Mouse (Mus musculus): Measurements from ENCODE around the gene Tmem201. TPM values are rescaled to one million over a fixed set of nuclear protein-coding genes. Genes with fewer than 3 reads are reported as not detected.

Gene Tmem201
- polyA plus RNA-seq, 2 experiments: 3.5 to 7.2 TPM

DNA sequence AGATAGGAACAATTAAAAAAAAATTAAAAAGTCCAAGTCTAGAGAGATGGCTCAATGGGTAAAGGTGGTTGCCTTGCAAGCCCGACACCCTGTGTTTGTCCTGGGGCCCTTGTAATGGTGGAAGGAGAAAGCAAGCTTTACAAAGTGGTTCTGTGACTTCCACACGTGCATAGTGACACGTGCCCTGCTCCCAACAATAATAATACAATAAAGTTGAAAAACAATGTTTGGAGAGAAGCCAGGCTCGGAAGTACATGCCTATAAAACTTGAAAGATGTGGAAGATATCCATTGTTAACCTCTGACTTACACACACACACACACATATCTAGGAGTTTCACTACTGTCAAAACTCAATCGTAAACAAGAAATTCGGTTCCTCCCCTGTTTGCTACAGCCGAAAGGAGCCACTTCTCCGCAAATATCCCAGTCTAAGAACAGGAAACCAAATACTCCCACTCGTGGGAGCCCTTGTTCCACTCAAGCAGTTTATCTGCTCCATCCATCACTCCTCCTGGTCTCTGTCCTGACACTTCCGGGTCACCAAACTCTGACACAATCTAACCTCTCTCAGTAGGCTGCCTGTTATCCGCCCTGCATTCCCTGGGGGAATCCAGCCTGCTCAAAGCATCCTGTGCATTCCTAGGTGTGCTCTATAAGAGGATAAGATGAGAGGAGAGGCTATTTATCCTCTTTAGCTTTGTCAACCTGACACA, 58.6 kb downstream of the Tmem201 start:
- Histone ChIP-seq H3K4me1 (replicated peaks; ENCODE audit: control insufficient read depth in 2 of 2, insufficient read depth in 2 of 2, low read length in 1 of 2) (peaks cover 0 to 2% of the 10 kb centered on the region in 2 experiments; a peak in 1 of 4 replicates), H3K4me2 (ENCODE audit: low read depth) (no peak overlapping the region), H3K27me3 (ENCODE audit: control insufficient read depth, insufficient read depth, low read length) (no peaks in the 10 kb centered on the region; the same call in none of the 2 replicates), H3K9ac (replicated peaks) (no peak overlapping the region), H3K36me3 (replicated peaks; ENCODE audit: control insufficient read depth, insufficient read depth, low read depth) (no peaks in the 10 kb centered on the region), H3K9me3 (ENCODE audit: control insufficient read depth, low read length) (no peaks in the 10 kb centered on the region), H3K27ac (no peak overlapping the region), H3K4me3 (ENCODE audit: insufficient read depth in 1 of 2, low read depth in 2 of 2, low read length in 2 of 2) (no peak overlapping the region)
- no peak for ATAC-seq (ENCODE audit: insufficient read depth)
- 59% methylated on average over 11 of the region's 11 CpGs for WGBS (ENCODE audit: insufficient replicate concordance)
- no peak for DNase-seq (ENCODE audit: low read depth in 3 of 3, low spot score in 3 of 3)
- TF ChIP-seq EP300 (IDR thresholded peaks at IDR 0.05; ENCODE audit: low read depth) (no peak), CTCF (IDR thresholded peaks at IDR 0.05; ENCODE audit: low read depth) (no peak)

DNA sequence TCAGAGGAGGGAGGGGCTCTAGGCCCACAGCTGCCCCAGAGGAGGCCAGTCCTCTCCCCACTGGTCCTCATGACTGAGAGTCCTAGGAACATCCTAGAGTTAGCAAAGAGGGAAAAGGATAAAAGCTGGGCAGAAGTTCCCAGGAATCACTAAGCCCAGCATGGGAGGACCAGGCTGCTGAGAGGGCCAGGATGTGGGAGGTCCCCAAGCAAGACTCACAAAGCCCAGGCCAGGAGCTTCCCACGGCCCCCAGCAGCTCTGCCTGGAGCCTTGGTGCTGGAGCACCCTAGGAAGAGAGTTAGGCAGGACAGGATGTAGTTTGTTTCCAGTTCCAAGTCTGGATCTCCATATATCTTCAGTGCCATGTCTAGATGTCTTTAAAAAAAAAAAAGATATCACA, 59.8 kb downstream of the Tmem201 start:
- ATAC-seq (ENCODE audit: insufficient read depth) (no peak), DNase-seq (ENCODE audit: low read depth in 3 of 3, low spot score in 3 of 3) (no peak)
- no peak for TF ChIP-seq EP300 (IDR thresholded peaks at IDR 0.05; ENCODE audit: low read depth)
- no peak for TF ChIP-seq CTCF (IDR thresholded peaks at IDR 0.05; ENCODE audit: low read depth)
- Histone ChIP-seq H3K27ac (no peak overlapping the region), H3K4me3 (ENCODE audit: insufficient read depth in 1 of 2, low read depth in 2 of 2, low read length in 2 of 2) (no peak overlapping the region), H3K4me2 (ENCODE audit: low read depth) (no peak overlapping the region), H3K9me3 (ENCODE audit: control insufficient read depth, low read length) (no peaks in the 10 kb centered on the region), H3K9ac (replicated peaks) (no peak overlapping the region), H3K4me1 (replicated peaks; ENCODE audit: control insufficient read depth in 2 of 2, insufficient read depth in 2 of 2, low read length in 1 of 2) (peaks cover 0 to 2% of the 10 kb centered on the region in 2 experiments; a peak in 1 of 4 replicates), H3K27me3 (ENCODE audit: control insufficient read depth, insufficient read depth, low read length) (no peaks in the 10 kb centered on the region; the same call in none of the 2 replicates), H3K36me3 (replicated peaks; ENCODE audit: control insufficient read depth, insufficient read depth, low read depth) (no peaks in the 10 kb centered on the region)
- WGBS (ENCODE audit: insufficient replicate concordance): 71% methylated on average over 1 of the region's 1 CpGs

DNA sequence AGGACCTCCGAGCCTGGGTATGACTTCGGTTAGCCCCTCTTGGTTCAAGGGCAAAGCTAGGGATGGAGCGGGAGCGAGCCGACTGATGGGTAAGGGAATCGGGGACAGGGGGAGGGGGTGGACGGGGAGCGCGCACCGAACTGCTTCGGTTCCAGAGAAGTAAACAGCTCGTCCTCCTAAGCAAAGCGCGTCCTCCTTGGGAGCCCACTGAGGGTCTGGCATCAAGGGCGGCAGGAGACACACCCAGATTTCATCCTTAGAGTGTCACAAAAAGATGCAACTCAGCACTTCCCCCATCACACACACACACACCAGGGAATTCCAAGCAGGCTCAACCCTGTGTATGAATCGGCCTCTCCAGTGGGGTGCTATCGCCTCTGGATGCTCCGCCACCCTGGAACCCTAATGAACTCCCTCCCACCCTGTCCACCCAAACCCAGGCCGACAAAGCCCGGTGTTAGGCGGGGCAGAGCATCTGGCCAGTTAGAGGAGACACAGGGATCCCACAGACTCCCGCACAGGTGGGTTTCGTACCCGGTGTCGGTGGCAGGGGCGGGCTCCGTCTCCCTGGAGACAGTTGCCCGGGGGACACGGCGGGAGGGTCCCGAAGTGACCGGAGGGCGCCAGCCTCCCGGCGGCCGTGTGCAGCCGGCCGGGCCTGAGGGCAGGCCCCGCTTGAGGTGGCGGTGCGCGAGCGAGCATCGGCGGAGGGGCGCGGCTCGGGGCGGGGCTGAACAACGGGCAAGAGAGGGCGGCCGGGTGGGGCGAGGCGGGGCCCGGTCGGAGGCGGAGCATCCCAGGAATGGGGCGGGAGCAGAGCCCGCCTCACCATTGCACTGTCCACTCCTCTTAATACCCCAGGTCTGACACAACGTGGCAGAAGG, 62.2 kb downstream of the Tmem201 start:
- ATAC-seq (ENCODE audit: insufficient read depth): peak; percentile 91
- Histone ChIP-seq H3K27me3 (ENCODE audit: control insufficient read depth, insufficient read depth, low read length) (no peaks in the 10 kb centered on the region; the same call in none of the 2 replicates), H3K4me2 (ENCODE audit: low read depth) (peak overlapping the region; percentile 70), H3K27ac (no peak overlapping the region), H3K4me1 (replicated peaks; ENCODE audit: control insufficient read depth in 2 of 2, insufficient read depth in 2 of 2, low read length in 1 of 2) (peaks cover 0 to 2% of the 10 kb centered on the region in 2 experiments; a peak in 1 of 4 replicates), H3K36me3 (replicated peaks; ENCODE audit: control insufficient read depth, insufficient read depth, low read depth) (no peaks in the 10 kb centered on the region), H3K4me3 (ENCODE audit: insufficient read depth in 1 of 2, low read depth in 2 of 2, low read length in 2 of 2) (peak overlapping the region; percentile 40 to 44), H3K9ac (replicated peaks) (no peak overlapping the region), H3K9me3 (ENCODE audit: control insufficient read depth, low read length) (no peaks in the 10 kb centered on the region)
- DNase-seq (ENCODE audit: low read depth in 3 of 3, low spot score in 3 of 3): peak; percentile 46 to 58 (median 48)
- WGBS (ENCODE audit: insufficient replicate concordance): 14% methylated on average over 59 of the region's 60 CpGs
- TF ChIP-seq EP300 (IDR thresholded peaks at IDR 0.05; ENCODE audit: low read depth) (no peak), CTCF (IDR thresholded peaks at IDR 0.05; ENCODE audit: low read depth) (no peak)

DNA sequence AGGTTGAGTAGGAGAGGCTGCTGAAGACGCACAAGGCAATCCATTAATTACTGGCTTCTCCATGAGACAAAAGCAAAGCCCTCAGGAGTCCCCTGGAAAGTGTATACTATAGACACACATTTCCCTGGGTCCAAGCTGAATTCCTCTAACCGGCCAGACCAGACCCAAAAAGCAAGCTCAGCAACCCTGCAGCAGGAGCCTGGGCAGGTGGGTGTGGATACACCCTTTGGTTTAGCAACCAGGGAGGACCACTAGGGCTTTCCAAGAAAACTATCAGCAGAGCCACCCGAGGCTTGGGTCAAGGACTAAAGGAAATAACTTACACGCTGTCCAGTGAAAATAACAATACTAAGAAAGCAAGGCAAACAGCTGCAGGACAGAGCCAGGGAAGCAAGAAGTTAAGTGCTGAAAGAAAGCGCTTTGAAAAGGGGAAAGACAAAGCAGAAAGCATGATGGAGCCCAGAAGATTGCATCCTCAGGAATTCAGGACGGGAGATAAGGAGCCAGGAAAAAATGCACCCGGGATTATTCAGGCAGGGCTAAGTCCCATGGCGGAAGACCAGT, 62.9 kb downstream of the Tmem201 start:
- Histone ChIP-seq H3K9me3 (ENCODE audit: control insufficient read depth, low read length) (no peaks in the 10 kb centered on the region), H3K4me3 (ENCODE audit: insufficient read depth in 1 of 2, low read depth in 2 of 2, low read length in 2 of 2) (peak overlapping the region in 1 of 2 experiments; percentile 4; a peak in 1 of 4 replicates)
- TF ChIP-seq CTCF (IDR thresholded peaks at IDR 0.05; ENCODE audit: low read depth): no peak
- TF ChIP-seq EP300 (IDR thresholded peaks at IDR 0.05; ENCODE audit: low read depth): no peak

More for the DNA sequence above, 62.9 kb downstream of the Tmem201 start:
- ATAC-seq (ENCODE audit: insufficient read depth): no peak
- Histone ChIP-seq H3K27me3 (ENCODE audit: control insufficient read depth, insufficient read depth, low read length) (no peaks in the 10 kb centered on the region; the same call in none of the 2 replicates), H3K27ac (no peak overlapping the region), H3K9ac (replicated peaks) (no peak overlapping the region), H3K36me3 (replicated peaks; ENCODE audit: control insufficient read depth, insufficient read depth, low read depth) (no peaks in the 10 kb centered on the region), H3K4me1 (replicated peaks; ENCODE audit: control insufficient read depth in 2 of 2, insufficient read depth in 2 of 2, low read length in 1 of 2) (peaks cover 0 to 2% of the 10 kb centered on the region in 2 experiments; a peak in 1 of 4 replicates), H3K4me2 (ENCODE audit: low read depth) (no peak overlapping the region; the same call in 1 of the 2 replicates)
- DNase-seq (ENCODE audit: low read depth in 3 of 3, low spot score in 3 of 3): no peak
- WGBS (ENCODE audit: insufficient replicate concordance): 53% methylated on average over 8 of the region's 8 CpGs

Data from liver, embryonic 14.5 days (tissue).